Mouse (Mus musculus) gastrocnemius, postnatal 4 days (tissue): Measurements from ENCODE around the gene Pdcd5. TPM values are rescaled to one million over a fixed set of nuclear protein-coding genes. Genes with fewer than 3 reads are reported as not detected.

Experiments
- DNase-seq, 2 experiments: peaks; one replicate each; pipeline ENCODE4 v3.0.0; 2021 to 2022; ENCODE audit warnings: low spot score in 2 of 2, mixed read lengths in 2 of 2
- long read RNA-seq, 2 experiments: library from polyadenylated mRNA; stranded (forward); transcript quantifications; one replicate each; pipeline ENCODE4 v2.0.0; 2021
- total RNA-seq, 2 experiments: library from RNA; stranded (reverse); gene quantifications; 2 replicates each; pipeline ENCODE4 v1.2.3; 2021

Pdcd5 gene
- 100 to 1,000 TPM; 122 to 147 TPM for total RNA-seq
- long read RNA-seq, experiment 1, transcript Pdcd5-201 (6 exons, 684 nt): major isoform, 71 of 81 reads
- long read RNA-seq, experiment 1, partial matches to known transcripts: 1 of 81 reads
- long read RNA-seq, experiment 1, other reads (novel, unspliced or antisense): 5 of 81 reads
- long read RNA-seq, experiment 2, transcript Pdcd5-201 (6 exons, 684 nt): major isoform, 72 of 80 reads
- long read RNA-seq, experiment 2, partial matches to known transcripts: 1 of 80 reads
- long read RNA-seq, experiment 2, other reads (novel, unspliced or antisense): 5 of 80 reads

DNA sequence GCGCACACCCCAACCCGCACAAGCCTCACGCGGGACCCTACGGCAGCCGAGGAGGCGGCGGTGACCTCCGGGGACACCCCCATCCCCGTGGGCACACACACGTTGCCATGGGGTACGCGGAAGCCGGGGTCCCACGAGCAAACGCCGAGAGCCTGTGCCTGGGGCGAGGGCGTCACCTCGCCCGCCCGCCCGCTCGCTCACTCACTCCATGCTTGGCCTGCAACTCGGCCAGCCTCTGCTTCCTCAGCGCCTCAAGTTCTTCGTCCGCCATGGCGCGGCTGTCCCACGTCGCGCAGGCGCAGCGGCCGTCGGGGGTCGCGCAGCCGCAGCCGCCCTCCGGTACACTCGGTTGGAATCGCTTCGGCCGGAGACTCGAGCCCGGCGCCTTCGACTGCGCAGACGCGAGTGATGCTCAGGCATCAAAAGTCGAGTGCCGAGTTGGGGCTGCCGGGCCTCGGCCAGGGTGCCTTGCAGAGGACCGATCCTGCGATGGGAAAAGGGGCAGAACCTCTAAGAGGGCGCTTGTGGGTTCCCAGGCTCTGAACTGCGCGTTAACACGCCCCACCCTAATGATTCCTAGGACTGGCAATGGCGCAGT is at the start of gene Pdcd5:
Pdcd5 (minus strand) TSS at position 421 of the 598 bp plus-strand sequence.
- peak; percentile 97 to 98 for DNase-seq

DNA sequence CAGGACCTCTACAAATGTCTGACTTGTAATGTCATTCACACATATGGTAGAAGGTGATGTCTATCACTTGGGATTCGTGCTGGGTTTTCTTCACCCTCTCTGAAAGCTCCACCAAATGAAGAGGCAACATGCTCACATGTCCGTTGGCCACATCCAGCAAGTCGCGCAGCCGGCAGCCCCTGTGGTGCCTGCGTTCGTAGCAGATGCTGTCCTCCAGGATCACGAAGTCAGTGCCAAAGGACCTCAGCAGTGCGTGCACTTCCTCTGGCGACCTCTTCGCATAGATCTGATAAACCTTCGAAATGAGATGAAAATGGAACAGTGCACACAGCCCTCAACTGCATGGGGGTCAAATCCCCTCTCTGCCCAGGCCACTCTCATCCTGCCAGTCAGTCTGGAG is 45.3 kb upstream of the Pdcd5 start:
- DNase-seq: no peak

DNA sequence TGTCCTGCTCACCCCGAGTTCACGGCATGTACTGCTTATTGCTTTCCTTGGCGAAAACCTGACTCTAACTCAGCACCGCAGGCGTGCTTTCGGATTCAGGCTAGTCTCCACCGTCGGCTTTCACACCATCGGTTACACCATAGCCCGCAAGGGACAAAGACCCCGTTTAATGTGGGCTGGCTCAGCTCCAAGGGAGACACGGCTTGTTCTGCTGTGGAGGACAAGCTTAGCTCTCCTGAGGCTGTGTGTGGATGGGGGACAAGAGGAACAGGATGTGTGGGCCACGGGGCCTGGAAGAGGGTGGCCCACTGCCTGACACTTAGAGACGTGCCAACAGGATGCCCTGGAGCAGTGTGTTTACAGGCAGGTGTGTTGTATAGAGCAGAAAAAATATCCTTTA is 44.8 kb upstream of the Pdcd5 start:
- no peak for DNase-seq

DNA sequence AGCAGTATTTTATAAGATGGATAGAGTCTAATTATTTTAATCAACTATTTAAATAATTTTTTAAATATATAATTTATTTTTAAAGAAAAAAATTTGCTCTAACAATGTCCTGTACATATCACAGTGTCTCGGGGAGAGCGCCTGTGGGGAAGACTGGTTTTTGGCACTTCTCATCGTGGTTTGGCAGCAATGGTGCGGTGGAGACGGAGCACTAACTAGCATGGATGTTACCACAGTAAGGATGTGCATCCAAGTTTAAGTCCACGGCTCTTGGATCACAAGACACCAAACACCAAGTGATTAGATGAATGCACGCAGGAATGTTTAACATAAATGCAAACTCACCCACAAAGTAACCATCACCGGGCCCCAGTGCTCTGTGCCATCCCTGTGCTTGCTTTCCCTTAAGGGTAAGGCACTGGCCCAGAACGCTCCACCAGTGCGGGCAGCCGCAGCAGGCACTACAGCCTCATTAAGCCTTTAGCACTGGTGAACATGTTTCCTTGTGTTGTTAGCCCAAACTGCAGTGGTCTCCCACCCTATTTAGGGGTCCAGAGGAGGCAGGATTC is 41.5 kb upstream of the Pdcd5 start:
- no peak for DNase-seq

DNA sequence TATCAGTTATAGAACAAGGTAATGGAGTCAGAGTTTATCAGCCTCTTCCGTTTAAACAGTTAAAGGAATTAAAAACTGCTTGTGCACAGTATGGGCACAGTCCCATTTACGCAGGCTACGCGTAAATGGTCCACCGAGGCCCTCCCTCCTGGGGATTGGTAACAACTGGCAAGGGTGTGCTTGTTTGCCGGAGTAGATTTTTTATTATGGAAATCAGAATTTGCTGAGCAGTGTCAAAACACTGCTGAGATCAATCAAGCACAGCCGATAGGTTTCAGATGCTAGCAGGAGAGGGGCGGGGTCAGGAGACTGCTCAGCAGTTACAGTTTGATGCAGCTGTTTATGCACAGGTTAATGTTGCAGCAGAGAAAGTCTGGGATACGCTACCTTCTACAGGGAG is 41.0 kb upstream of the Pdcd5 start:
- DNase-seq: no peak

DNA sequence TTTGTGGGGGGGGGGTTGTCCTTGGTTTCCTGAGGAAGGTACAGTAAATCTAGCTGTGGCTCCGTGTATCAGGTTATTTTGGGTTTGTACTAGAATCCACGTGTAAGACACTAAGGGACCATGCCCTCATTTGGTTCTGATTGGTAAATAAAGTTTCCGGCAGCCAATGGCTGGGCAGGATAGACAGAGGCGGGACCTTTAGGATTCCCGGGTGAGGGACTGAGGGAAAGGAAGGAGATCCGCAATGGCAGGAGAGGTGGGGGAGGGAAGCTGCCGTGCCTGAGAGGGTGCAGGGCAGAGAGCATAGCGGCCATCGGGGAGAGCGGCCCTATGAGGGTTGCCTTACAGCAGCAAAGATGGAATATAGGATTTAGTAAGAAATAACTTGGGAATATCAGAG is 39.9 kb upstream of the Pdcd5 start:
- DNase-seq: peak in 1 of 2 experiments; percentile 26

DNA sequence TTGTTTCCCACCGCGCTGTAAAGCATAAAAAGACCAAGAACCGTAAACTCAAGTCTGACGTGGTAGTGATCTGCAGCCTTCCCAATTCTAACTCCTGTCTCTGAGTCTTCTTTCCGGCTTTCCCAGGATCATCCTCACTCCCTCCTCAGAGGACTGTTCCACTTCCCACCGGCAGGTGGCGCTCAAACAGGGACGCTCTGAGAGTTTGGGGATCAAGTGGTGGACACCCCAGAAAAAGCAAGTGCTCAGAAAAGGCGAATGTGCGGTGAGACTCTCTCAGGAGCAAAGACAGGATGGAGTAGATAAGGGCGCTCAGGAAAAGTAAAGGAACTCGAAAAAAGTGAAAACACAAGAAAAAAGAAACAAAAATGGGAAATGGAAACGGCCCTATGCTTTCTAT is 39.4 kb upstream of the Pdcd5 start:
- peak; percentile 42 to 67 for DNase-seq

DNA sequence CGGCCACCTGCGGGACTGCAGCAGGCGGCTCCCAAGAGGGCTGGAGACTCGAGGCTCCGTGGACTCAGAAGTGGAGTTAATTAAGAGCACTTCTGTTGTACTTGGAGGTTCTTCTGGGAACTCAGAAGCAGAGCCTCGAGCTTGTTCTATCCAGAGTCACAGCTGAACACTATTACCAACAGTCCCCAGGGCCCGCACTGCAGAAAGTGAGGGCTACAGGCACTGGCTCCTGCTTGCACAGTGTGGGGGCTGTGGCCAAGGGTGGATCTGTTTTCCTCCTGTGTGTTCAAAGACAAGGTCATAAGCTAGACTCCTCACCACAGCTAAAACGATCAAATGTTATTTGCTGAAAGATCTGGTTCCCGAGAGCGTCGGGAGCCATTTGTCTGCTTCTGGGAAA is 38.9 kb upstream of the Pdcd5 start:
- DNase-seq: peak in 1 of 2 experiments; percentile 39

DNA sequence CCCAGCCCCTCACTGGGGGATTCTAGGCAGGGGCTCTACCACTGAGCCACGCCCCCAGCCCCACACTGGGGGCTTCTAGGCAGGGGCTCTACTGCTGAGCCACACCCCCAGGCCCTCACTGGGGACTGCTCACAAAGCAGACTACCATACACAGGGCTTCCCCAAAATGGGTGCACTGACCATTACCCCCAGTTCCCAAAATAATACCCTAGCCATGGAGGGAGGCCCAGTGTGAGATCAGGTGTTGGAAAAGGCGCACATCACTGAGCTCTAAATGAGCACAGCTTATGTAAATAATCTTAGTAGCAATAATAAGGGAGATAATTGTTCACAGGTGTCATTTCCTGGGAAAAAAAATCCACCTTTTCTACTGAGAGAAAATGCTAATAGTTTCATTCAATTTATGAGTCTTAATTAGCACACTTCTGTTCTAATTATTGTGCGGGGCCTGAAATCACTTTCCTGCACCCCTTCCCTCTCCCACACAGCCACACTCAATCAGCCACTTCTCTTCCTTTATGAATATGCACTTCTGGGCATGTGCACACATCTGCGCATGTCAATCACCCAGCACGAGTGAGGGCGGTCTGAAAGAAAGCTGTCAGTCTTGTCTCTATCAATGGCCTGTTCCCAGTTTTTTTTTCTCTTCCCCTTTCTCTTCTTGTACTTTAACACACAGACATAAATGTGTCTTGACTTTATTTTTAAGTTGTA is 36.2 kb upstream of the Pdcd5 start:
- no peak for DNase-seq

DNA sequence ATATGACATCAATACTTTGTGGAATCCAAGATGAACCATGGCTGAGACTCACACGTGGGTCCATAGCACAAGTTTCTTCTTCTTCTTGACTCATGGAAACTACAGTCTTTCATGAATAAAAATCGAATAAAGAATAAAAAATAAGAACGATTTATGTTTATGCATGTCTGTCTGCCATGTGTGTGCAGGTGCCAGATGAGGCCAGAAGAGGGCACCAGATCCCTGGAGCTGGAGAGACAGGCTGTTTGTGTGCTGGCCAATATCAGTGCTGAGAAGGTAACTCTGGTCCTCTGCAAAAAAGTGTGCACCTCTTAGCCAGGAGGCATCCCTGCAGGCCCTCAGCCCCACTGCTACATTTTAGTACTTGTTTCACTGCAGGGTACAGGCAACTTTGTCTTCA is 34.2 kb upstream of the Pdcd5 start:
- DNase-seq: no peak

DNA sequence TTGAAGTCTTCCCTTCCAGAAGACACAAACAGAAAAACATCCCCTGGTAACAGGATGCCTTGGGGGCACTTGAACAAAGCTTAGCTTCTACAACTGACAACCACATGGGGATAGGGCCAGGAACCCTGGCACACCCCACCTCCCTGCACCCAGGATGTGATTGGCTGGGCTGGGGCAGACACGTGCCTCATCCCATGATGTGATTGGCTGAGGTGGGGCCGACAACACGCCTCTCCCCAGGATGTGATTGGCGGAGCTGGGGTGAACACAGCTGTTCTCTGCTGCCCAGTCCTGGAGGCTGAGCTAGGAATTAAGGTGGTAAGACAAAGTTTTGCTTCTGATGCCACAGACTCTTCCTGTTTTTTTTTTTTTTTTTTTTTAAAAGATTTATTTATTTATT is 31.7 kb upstream of the Pdcd5 start:
- DNase-seq: no peak

DNA sequence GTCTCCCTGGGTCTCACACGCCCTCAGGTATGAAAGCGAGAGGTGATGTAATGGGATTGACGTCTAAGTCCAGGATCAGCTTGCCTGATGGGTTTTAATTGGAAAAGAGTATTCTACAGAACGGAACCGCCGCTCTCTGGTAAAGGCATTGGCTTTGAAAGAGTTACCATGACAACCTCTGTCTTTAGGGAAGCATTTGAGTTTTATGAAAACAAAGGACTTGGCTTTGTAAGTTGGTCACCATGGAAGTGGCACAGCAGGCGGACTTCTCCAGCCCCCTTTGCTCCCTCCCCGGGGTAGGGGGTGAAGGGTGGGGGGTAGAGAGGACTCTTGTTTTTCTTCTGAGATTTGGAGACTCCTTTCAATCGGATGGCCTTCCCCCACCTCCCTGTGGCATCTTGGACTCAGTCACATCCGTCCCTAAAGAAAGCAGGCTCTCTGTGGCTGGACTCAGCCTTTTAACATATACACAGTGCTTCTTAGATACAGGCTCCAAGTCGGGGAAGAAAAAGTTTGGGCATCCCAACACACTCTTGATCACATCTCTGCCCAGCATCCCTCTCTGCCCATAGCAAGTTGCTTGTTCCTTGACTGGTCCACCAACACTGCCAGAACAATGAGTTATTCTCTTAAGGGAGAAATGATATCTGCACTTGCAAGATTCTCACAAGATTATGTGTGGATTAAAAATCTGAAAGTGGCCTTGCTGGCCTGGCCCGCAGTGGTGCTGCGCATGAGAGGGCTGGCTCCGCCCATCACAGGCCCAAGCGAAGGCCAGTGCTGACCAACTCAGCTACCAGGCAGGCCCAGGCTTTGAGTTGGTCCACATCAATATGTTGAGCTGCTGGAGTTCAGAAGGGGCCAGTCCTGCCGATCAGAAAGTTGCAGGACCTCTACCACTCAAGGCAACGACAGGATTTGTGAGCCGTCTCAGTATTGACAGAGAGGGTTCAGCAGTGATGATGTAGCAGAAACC is 21.0 kb upstream of the Pdcd5 start:
- DNase-seq: no peak

DNA sequence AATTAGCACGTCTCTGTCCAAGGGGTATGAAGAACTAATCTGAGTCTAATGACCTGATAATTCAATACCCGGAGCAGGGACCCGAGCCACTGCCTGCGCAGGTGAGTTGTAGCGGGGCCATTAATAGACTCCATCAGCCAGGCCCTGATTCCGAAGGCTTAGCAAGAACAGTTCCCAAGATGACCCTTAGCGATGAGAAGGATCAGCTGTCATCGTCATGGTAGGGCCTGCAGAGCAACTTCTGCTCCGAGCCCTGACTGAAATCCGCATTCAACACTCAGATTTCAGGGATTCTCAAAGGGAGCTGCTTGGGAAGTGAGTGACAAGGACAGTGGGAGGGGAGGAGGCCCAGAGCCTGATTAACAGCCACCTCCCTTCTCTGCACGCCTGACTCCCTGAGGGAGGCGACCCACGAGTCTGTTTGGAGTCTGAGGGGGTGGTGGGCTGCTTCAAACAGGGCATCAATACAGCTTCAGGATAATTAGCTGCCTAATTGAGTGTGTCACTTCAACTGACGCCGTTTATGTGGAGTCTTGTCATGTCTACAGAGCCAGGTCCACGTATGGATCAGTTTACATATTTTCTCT is 16.6 kb upstream of the Pdcd5 start:
- DNase-seq: no peak

DNA sequence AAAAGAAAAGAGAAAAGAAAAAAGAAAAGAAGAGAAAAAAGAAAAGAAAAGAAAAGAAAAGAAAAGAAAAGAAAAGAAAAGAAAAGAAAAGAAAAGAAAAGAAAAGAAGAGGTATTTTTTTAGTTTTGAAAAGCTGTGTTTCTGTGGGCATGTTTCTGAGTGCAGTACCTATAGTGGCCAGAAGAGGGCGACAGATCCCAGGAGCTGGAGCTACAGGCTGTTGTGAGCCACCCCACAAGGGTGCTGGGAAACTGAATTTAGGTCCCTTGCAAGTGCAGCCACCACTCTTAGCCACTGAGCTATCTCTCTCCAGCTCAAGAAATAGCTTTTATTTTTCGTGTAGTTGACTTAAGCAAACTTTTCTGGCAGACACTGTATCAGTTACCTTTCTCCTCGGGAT is 11.9 kb upstream of the Pdcd5 start:
- no peak for DNase-seq

DNA sequence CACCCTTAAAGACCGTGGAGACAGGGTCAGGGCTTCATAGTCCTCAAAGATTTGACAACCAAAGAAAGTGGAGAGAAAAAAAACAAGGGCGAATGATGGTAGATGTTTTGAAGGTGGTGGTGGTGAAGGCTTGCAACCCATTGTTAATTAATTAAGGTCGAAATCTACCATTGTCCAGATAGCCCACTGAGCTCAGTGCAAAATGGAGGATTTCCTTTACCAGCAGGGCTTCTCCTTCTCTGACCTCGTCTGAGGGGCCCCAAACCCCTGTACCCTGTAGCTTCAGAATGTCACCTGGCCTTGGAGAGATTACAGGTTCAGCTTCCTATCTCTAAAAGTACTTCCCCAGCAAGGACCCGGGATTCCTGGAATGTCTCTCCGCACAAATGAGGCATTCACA is 10.5 kb upstream of the Pdcd5 start:
- no peak for DNase-seq

DNA sequence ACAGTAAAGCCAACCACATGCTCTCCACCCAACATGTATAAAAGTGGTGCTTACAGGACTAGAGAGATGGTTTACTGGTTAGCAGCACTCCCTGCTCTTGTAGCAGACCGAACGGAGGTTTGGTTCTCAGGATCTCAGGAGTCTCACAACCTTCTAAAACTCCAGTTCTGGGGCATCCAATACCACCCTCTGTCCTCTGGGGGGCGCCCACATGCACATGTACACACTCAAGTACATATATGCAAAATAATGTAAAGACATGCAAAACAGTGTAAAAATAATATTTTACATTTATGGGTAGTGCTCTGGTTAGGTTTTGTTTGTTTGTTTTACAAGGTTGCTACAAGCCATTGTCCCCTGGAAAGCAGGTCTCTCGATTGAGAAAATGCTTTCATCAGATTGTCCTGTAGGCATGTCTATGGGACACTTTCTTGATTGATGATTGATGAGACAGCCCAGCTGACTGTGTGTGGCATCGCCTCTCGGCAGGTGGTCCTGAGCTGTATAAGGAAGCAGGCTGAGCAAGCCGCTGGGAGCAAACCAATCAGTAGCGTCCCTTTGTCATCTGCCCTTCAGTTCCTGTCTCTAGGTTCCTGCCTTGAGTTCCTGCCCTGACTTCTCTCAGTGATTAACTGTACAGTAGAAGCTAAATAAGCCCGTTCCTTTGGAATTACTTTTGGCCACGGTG is 4.4 kb upstream of the Pdcd5 start:
- no peak for DNase-seq

DNA sequence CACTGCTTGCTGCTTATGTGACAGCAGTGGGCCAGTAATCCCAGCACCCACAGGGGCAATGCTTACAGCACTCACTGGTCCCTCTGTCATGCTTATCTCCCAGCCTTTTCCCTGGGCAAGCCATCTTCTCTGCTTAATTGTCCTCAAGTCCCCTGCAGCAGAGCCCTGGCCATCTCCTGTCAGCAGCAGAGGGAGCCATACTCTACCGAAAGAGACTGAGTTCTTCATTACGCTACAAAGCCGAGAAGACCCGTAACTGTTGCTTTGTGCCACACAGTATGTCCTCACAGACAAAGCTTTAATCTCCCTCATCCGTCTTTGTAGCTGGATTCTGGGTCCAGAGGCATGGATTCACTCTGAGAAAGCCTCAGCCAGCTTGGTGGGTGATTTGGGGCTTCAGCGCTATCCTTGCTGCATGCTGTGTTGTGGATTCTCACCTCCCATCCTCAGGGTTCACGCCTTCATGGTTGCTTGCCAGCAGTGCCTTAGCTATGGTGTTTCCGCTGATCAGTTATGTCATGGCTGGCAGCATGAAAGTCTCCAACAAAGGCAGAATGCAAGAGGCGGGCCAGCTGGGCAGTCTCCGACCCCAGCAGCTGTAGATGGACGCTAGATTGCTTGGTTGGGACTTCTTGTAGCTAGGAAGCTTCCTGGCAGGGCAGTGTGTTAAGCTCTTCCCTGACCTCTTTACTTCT is 3.5 kb upstream of the Pdcd5 start:
- peak in 1 of 2 experiments; percentile 35 for DNase-seq

DNA sequence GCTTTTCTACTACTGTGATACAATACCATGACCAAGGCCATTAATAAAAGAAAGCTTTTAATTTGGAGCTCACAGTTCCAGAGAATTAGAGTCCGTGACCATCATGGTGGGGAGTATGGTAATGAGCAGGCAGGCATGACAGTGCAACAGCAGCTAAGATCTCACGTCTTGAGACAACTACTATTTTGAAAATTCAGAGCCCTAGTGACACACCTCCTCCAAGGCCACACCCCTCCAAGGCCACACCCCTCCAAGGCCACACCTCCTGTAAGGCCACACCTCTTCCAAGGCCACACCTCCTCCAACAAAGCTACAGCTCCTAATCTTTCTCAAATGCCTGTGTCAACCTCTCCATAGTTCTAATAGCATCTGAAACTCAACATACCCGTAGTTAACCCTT is 1.8 kb upstream of the Pdcd5 start:
- peak in 1 of 2 experiments; percentile 36 for DNase-seq
